Mouse (Mus musculus) neural tube, embryonic 10.5 days (tissue): ENCODE measurements around the gene Napb.
"Not testable (repeated sequence)": the region's sequence is repeated elsewhere in the genome, so short reads cannot be mapped to it uniquely, and the experiment has no call there.

ENCODE experiments used
- DNase-seq: peaks from one replicate; pipeline ENCODE4 v3.0.0-alpha.2; 2017; ENCODE audit warnings: low spot score; ENCODE audit errors: extremely low spot score

Napb gene

GRCm38 (mm10) chr2:148732327-148733000, at the start of gene Napb:
Gene Napb (minus strand): TSS chr2:148732467.
- DNase-seq: peak; percentile 89

- no peak for DNase-seq
These were observed 49.4 kb upstream of the Napb start, which contains the start of gene 8030411F24Rik for GRCm38 (mm10) chr2:148781709-148782108. Gene 8030411F24Rik (plus strand): TSS chr2:148782009.

- DNase-seq: not testable (repeated sequence)
These were observed 39.1 kb upstream of the Napb start, which contains the start of gene Cst11 for GRCm38 (mm10) chr2:148771397-148771796. Gene Cst11 (minus strand): TSS chr2:148771497.

GRCm38 (mm10) chr2:148763648-148764388, 31.6 kb upstream of the Napb start:
- DNase-seq: no peak

- DNase-seq: no peak
These were observed 22.1 kb upstream of the Napb start for GRCm38 (mm10) chr2:148754310-148754846.

- peak; percentile 58 for DNase-seq
These were observed 19.9 kb upstream of the Napb start for GRCm38 (mm10) chr2:148751893-148752813.

GRCm38 (mm10) chr2:148750058-148750457, 17.8 kb upstream of the Napb start, which contains the start of gene Cstl1:
Gene Cstl1 (plus strand): TSS chr2:148750358.
- no peak for DNase-seq

GRCm38 (mm10) chr2:148743846-148744407, 11.7 kb upstream of the Napb start:
- no peak for DNase-seq

- DNase-seq: no peak
These were observed 10.7 kb upstream of the Napb start for GRCm38 (mm10) chr2:148743001-148743400.

GRCm38 (mm10) chr2:148731614-148732326, 497 bp downstream of the Napb start:
- DNase-seq: peak; percentile 46

GRCm38 (mm10) chr2:148719271-148719995, 12.8 kb downstream of the Napb start:
- no peak for DNase-seq

GRCm38 (mm10) chr2:148717072-148717471, 15.2 kb downstream of the Napb start:
- DNase-seq: no peak

- DNase-seq: no peak
These were observed 19.9 kb downstream of the Napb start for GRCm38 (mm10) chr2:148712326-148712725.

GRCm38 (mm10) chr2:148707202-148707530, 25.1 kb downstream of the Napb start:
- no peak for DNase-seq

GRCm38 (mm10) chr2:148706409-148707201, 25.7 kb downstream of the Napb start:
- DNase-seq: peak; percentile 13

- no peak for DNase-seq
These were observed 33.7 kb downstream of the Napb start for GRCm38 (mm10) chr2:148698571-148698970.

- no peak for DNase-seq
These were observed 41.5 kb downstream of the Napb start for GRCm38 (mm10) chr2:148690781-148691180.

GRCm38 (mm10) chr2:148690291-148690690, 42.0 kb downstream of the Napb start:
- no peak for DNase-seq
